Mouse (Mus musculus) ES-Bruce4 (cell line): ENCODE results near the gene Alox5ap.

ENCODE experiments used
- CTCF ChIP-seq: IDR thresholded peaks from one replicate; pipeline ENCODE4 v1.8.1; 2011; ENCODE audit warnings: low read depth, low read length
- EP300 ChIP-seq: IDR thresholded peaks from 2 replicates; pipeline ENCODE4 v1.6.1; 2011; ENCODE audit warnings: low read depth, low read length; ENCODE audit not compliant: insufficient read depth
- POLR2A ChIP-seq: IDR thresholded peaks from one replicate; pipeline ENCODE4 v1.8.1; 2011; ENCODE audit warnings: low read length; ENCODE audit not compliant: insufficient read depth

GRCm38 (mm10) chr5:149320534-149321482, 56.2 kb downstream of the Alox5ap start:
- TF ChIP-seq CTCF (no peak), POLR2A (no peak), EP300 (no peak)
